Comparison of ENCODE assay signal across 8 mouse cellular contexts in the genomic region with DNA sequence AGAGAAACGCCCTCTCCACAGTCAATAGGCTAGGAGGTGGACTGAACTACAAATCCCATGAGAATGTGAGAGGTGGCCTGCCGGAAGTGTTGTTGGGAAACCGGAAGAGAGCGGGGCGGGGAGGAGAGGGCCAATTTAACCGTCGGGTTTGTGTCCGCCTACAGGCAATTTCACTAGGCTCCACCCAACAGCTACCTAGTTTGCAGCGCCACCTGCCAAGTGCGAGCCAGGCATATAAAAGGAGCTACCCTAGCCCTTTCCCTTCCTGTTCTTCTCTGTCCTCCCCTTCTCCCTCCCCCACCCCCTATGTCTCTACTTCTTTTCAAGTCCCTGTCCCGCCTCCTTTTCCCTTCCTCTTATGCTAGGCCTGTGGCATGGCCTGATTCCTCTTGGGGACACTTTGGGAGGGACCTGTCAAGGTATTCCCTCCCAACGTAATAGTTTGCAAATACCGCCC. TPM values are rescaled to one million over a fixed set of nuclear protein-coding genes. Genes with fewer than 3 reads are reported as not detected.
DNase-seq lines count a peak whose midpoint lies in the region; ATAC-seq and TF ChIP-seq lines count a peak whose summit lies in the region.

No protein-coding gene starts in this region.

- peak overlapping the region; percentile 50 for H3K4me2 ChIP-seq in forebrain, postnatal 0 days (ENCODE audit: low read depth)
- H3K4me2 ChIP-seq in lung, embryonic 14.5 days: peak overlapping the region; percentile 66

- H3K27me3 ChIP-seq in MEL (ENCODE audit: control insufficient read depth in 1 of 2, insufficient read depth in 2 of 2, low read length in 2 of 2): no peaks in the 10 kb centered on the region
- H3K27me3 ChIP-seq in forebrain, postnatal 0 days (ENCODE audit: insufficient read depth, low read length): no peaks in the 10 kb centered on the region
- H3K27me3 ChIP-seq in lung, embryonic 14.5 days (ENCODE audit: insufficient read depth, low read length): no peaks in the 10 kb centered on the region

- no peak for TF ChIP-seq RAD21 in MEL (IDR thresholded peaks at IDR 0.05; ENCODE audit: low read depth, low read length)

- H3K9ac ChIP-seq in MEL (ENCODE audit: control insufficient read depth, low read depth, low read length, poor library complexity, severe bottlenecking): peak overlapping the region; percentile 29
- peak overlapping the region; percentile 50 for H3K9ac ChIP-seq in forebrain, postnatal 0 days
- peak overlapping the region; percentile 38 for H3K9ac ChIP-seq in lung, embryonic 14.5 days

- no peak overlapping the region for H3K27ac ChIP-seq in MEL (ENCODE audit: control insufficient read depth, low read depth, low read length)
- peak overlapping the region; percentile 57; the same call in 1 of the 2 replicates for H3K27ac ChIP-seq in forebrain, postnatal 0 days (ENCODE audit: low read depth, low read length)
- H3K27ac ChIP-seq in lung, embryonic 14.5 days (ENCODE audit: low read depth): no peak overlapping the region
- no peak overlapping the region for H3K27ac ChIP-seq in olfactory bulb, adult 2 months (ENCODE audit: insufficient read depth, low read depth, low read length)

- no peak for TF ChIP-seq POLR2A in MEL (IDR thresholded peaks at IDR 0.05; ENCODE audit: control insufficient read depth in 1 of 2, insufficient read depth in 1 of 2, low read depth in 1 of 2, low read length in 2 of 2, poor library complexity in 1 of 2)
- peak; percentile 29; the same call in 1 of the 2 replicates for TF ChIP-seq POLR2A in olfactory bulb, adult 2 months (IDR thresholded peaks at IDR 0.05; ENCODE audit: insufficient read depth, low read depth, low read length)

- WGBS in forebrain, postnatal 0 days: 11% methylated on average over 13 of the region's 13 CpGs
- WGBS in lung, embryonic 14.5 days: 10% methylated on average over 13 of the region's 13 CpGs
- WGBS in olfactory bulb, adult 2 months: 9% methylated on average over 13 of the region's 13 CpGs

- TF ChIP-seq EP300 in MEL (IDR thresholded peaks at IDR 0.05; ENCODE audit: low read depth in 1 of 2, low read length in 2 of 2): no peak

- H3K9me3 ChIP-seq in MEL (replicated peaks; ENCODE audit: insufficient read depth, low read length): no peaks in the 10 kb centered on the region
- no peaks in the 10 kb centered on the region for H3K9me3 ChIP-seq in forebrain, postnatal 0 days (ENCODE audit: low read length)
- no peaks in the 10 kb centered on the region for H3K9me3 ChIP-seq in lung, embryonic 14.5 days (ENCODE audit: low read depth, low read length)

- H3K36me3 ChIP-seq in MEL (ENCODE audit: control insufficient read depth in 1 of 2, insufficient read depth in 2 of 2, low read length in 2 of 2): no peaks in the 10 kb centered on the region
- H3K36me3 ChIP-seq in forebrain, postnatal 0 days (ENCODE audit: insufficient read depth): no peaks in the 10 kb centered on the region
- no peaks in the 10 kb centered on the region for H3K36me3 ChIP-seq in lung, embryonic 14.5 days (ENCODE audit: insufficient read depth)

- peak; percentile 76 for DNase-seq in MEL (ENCODE audit: low read depth, low spot score)
- DNase-seq in cerebellum, adult 18-20 months: peak; percentile 62 to 73
- DNase-seq in forebrain, postnatal 0 days: peak; percentile 83
- DNase-seq in heart, postnatal 4 days: peak; percentile 75
- peak; percentile 63 to 69 for DNase-seq in layer of hippocampus, adult 8-10 months (ENCODE audit: low spot score in 2 of 2)
- peak; percentile 88 for DNase-seq in lung, embryonic 14.5 days
- peak; percentile 76 for DNase-seq in thymus, postnatal 10 days (ENCODE audit: low spot score in 2 of 2)

- no peaks in the 10 kb centered on the region for H3K79me2 ChIP-seq in MEL (ENCODE audit: control insufficient read depth, insufficient read depth, low read length, poor library complexity)

- peak; percentile 96 for ATAC-seq in forebrain, postnatal 0 days
- peak; percentile 93 for ATAC-seq in lung, embryonic 14.5 days (ENCODE audit: insufficient read depth)

- TF ChIP-seq CTCF in MEL (IDR thresholded peaks at IDR 0.05 in 2 of 3, conservative IDR thresholded peaks at IDR 0.05 in 1 of 3; ENCODE audit: control insufficient read depth in 1 of 3, insufficient read depth in 1 of 3, low read depth in 2 of 3, low read length in 3 of 3, poor library complexity in 1 of 3, severe bottlenecking in 1 of 3): peak in 1 of 3 experiments; percentile 3; a peak in 1 of 6 replicates
- peak; percentile 52 for TF ChIP-seq CTCF in forebrain, postnatal 0 days (IDR thresholded peaks at IDR 0.05; ENCODE audit: low read depth)
- peak; percentile 37; the same call in 1 of the 2 replicates for TF ChIP-seq CTCF in lung, embryonic 14.5 days (IDR thresholded peaks at IDR 0.05; ENCODE audit: low read depth)
- TF ChIP-seq CTCF in olfactory bulb, adult 2 months (IDR thresholded peaks at IDR 0.05; ENCODE audit: insufficient read depth, low read depth, low read length): no peak

- no peaks in the 10 kb centered on the region for H3K4me1 ChIP-seq in MEL (ENCODE audit: control insufficient read depth in 1 of 2, insufficient read depth in 2 of 2, low read length in 2 of 2)
- H3K4me1 ChIP-seq in forebrain, postnatal 0 days (ENCODE audit: insufficient read depth): no peaks in the 10 kb centered on the region
- H3K4me1 ChIP-seq in lung, embryonic 14.5 days (ENCODE audit: insufficient read depth): no peaks in the 10 kb centered on the region
- no peaks in the 10 kb centered on the region for H3K4me1 ChIP-seq in olfactory bulb, adult 2 months (ENCODE audit: control insufficient read depth, insufficient read depth, low read length)

- peak overlapping the region; percentile 38 to 48; a peak in 2 of 4 replicates for H3K4me3 ChIP-seq in MEL (ENCODE audit: control insufficient read depth in 1 of 2, insufficient read depth in 1 of 2, low read depth in 2 of 2, low read length in 2 of 2)
- H3K4me3 ChIP-seq in forebrain, postnatal 0 days (ENCODE audit: low read depth, low read length): peak overlapping the region; percentile 44
- H3K4me3 ChIP-seq in lung, embryonic 14.5 days (ENCODE audit: low read depth, low read length): peak overlapping the region; percentile 38
- peak overlapping the region; percentile 54 for H3K4me3 ChIP-seq in olfactory bulb, adult 2 months (ENCODE audit: insufficient read depth, low read depth, low read length)

TF ChIP-seq in MEL, 35 proteins besides CTCF, POLR2A, EP300 and RAD21 (continues in another document):
- TF ChIP-seq HCFC1 (IDR thresholded peaks at IDR 0.05; ENCODE audit: low read depth, low read length): peak; percentile 91
- no peak for TF ChIP-seq RCOR1 (IDR thresholded peaks at IDR 0.05; ENCODE audit: low read depth, low read length)
- no peak for TF ChIP-seq MEF2A (IDR thresholded peaks at IDR 0.05; ENCODE audit: extremely low read depth, insufficient replicate concordance, low read depth, low read length, poor library complexity, severe bottlenecking)
- peak; percentile 61 for TF ChIP-seq ELF1 (IDR thresholded peaks at IDR 0.05; ENCODE audit: low read depth, low read length)

RNA-seq across cellular contexts. Expression of a gene that starts 4.4 kb away (rescaled TPM):
- total RNA-seq in MEL (2012; rRNA removed): not detected in 2 replicates
- not detected for polyA plus RNA-seq in MEL (2012; ENCODE audit: insufficient read depth in 1 of 2, insufficient read length in 2 of 2, low read depth in 1 of 2, low replicate concordance in 2 of 2, missing spikeins in 1 of 2)
- not detected in 2 replicates for total RNA-seq in forebrain, postnatal 0 days (2014; rRNA removed)
- not detected in 2 replicates for polyA plus RNA-seq in forebrain, postnatal 0 days (2015; fragmentation: Nextera tagmentation; extraction: Ambion mirVana)
- total RNA-seq in heart, postnatal 4 days (2021): 1 to 10 TPM; 1.6 to 1.7 TPM
- under 1 TPM in 3 of 4 experiments, not detected in 1; 0.36 to 0.54 (median 0.40) TPM for total RNA-seq in layer of hippocampus, adult 8-10 months (2022)
- 0.15 and 0.41 TPM in 2 replicates for polyA plus RNA-seq in lung, embryonic 14.5 days (2014; fragmentation: Nextera tagmentation; extraction: Ambion mirVana)
- polyA plus RNA-seq in olfactory bulb, adult 2 months (2012; ENCODE audit: insufficient read depth, insufficient read length, low replicate concordance, missing spikeins): not detected in 2 replicates

RNA-seq across cellular contexts. Expression of a gene that starts 24.3 kb away (rescaled TPM):
- total RNA-seq in MEL (2012; rRNA removed): not detected in 2 replicates
- under 1 TPM in 1 of 2 experiments, not detected in 1; 0.11 TPM for polyA plus RNA-seq in MEL (2012; ENCODE audit: insufficient read depth in 1 of 2, insufficient read length in 2 of 2, low read depth in 1 of 2, low replicate concordance in 2 of 2, missing spikeins in 1 of 2)
- 5.3 TPM in 1 of 2 replicates, not detected in the other for total RNA-seq in forebrain, postnatal 0 days (2014; rRNA removed)
- polyA plus RNA-seq in forebrain, postnatal 0 days (2015; fragmentation: Nextera tagmentation; extraction: Ambion mirVana): 0.71 and 0.74 TPM in 2 replicates
- 1 to 10 TPM; 2.7 to 3.3 TPM for total RNA-seq in heart, postnatal 4 days (2021)
- not detected for total RNA-seq in layer of hippocampus, adult 8-10 months (2022)
- 0.17 and 2.5 TPM in 2 replicates for polyA plus RNA-seq in lung, embryonic 14.5 days (2014; fragmentation: Nextera tagmentation; extraction: Ambion mirVana)
- polyA plus RNA-seq in olfactory bulb, adult 2 months (2012; ENCODE audit: insufficient read depth, insufficient read length, low replicate concordance, missing spikeins): not detected in 2 replicates

RNA-seq across cellular contexts. Expression of a gene that starts 43.4 kb away (rescaled TPM):
- total RNA-seq in MEL (2012; rRNA removed): not detected in 2 replicates
- polyA plus RNA-seq in MEL (2012; ENCODE audit: insufficient read depth in 1 of 2, insufficient read length in 2 of 2, low read depth in 1 of 2, low replicate concordance in 2 of 2, missing spikeins in 1 of 2): under 1 TPM in 1 of 2 experiments, not detected in 1; 0.07 TPM
- total RNA-seq in forebrain, postnatal 0 days (2014; rRNA removed): 0.14 and 0.23 TPM in 2 replicates
- 0.42 and 0.96 TPM in 2 replicates for polyA plus RNA-seq in forebrain, postnatal 0 days (2015; fragmentation: Nextera tagmentation; extraction: Ambion mirVana)
- total RNA-seq in heart, postnatal 4 days (2021): 10 to 100 TPM; 15.4 to 16.6 TPM
- 1 to 10 TPM; 1.3 to 2.0 (median 1.8) TPM for total RNA-seq in layer of hippocampus, adult 8-10 months (2022)
- polyA plus RNA-seq in lung, embryonic 14.5 days (2014; fragmentation: Nextera tagmentation; extraction: Ambion mirVana): 0.12 TPM in 1 of 2 replicates, not detected in the other
- not detected in 2 replicates for polyA plus RNA-seq in olfactory bulb, adult 2 months (2012; ENCODE audit: insufficient read depth, insufficient read length, low replicate concordance, missing spikeins)

RNA-seq across cellular contexts. Expression of a gene that starts 48.8 kb away (rescaled TPM):
- not detected in 2 replicates for total RNA-seq in MEL (2012; rRNA removed)
- not detected for polyA plus RNA-seq in MEL (2012; ENCODE audit: insufficient read depth in 1 of 2, insufficient read length in 2 of 2, low read depth in 1 of 2, low replicate concordance in 2 of 2, missing spikeins in 1 of 2)
- not detected in 2 replicates for total RNA-seq in forebrain, postnatal 0 days (2014; rRNA removed)
- polyA plus RNA-seq in forebrain, postnatal 0 days (2015; fragmentation: Nextera tagmentation; extraction: Ambion mirVana): 0.09 and 0.12 TPM in 2 replicates
- not detected for total RNA-seq in heart, postnatal 4 days (2021)
- 1 to 10 TPM in 1 of 4 experiments, under 1 TPM in 2, not detected in 1; 0.62 to 1.2 (median 0.74) TPM for total RNA-seq in layer of hippocampus, adult 8-10 months (2022)
- not detected in 2 replicates for polyA plus RNA-seq in lung, embryonic 14.5 days (2014; fragmentation: Nextera tagmentation; extraction: Ambion mirVana)
- not detected in 2 replicates for polyA plus RNA-seq in olfactory bulb, adult 2 months (2012; ENCODE audit: insufficient read depth, insufficient read length, low replicate concordance, missing spikeins)

Comparison
In these comparisons a context has a peak if more than half of its experiments do, and no peak if none do; other contexts are left out.
1. RNA of a gene that starts 43.4 kb away (total RNA-seq): 15.4 to 16.6 TPM in heart, postnatal 4 days; 1.3 to 2.0 TPM in layer of hippocampus, adult 8-10 months, 0.14 to 0.23 TPM in forebrain, postnatal 0 days and not detected in MEL; every median in the first group is over 4 times any median in the second.
2. Peak in every context shown above with its lines, with median percentiles within 50 percentile points of each other: DNase-seq, H3K4me3 ChIP-seq and H3K9ac ChIP-seq.